Mouse (Mus musculus) intestine, embryonic 15.5 days (tissue): ENCODE measurements around the gene Foxd3. TPM values are rescaled to one million over a fixed set of nuclear protein-coding genes. Genes with fewer than 3 reads are reported as not detected.
A peak's percentile ranks its signal among the peaks of the same experiment; 100 is the strongest.

ENCODE experiments used
- ATAC-seq: fragments of 200-750 bp; cut with Nextera tagmentation; 2 replicates; pipeline ENCODE4 v1.8.0; 2017; ENCODE audit warnings: moderate TSS enrichment, moderate library complexity
- H3K27ac ChIP-seq: fragments of 300-500 bp; sonication (generic); 2 replicates; pipeline ENCODE4 v1.5.1; 2015; ENCODE audit warnings: mild to moderate bottlenecking, inconsistent platforms
- H3K27me3 ChIP-seq: fragments of 300-500 bp; sonication (generic); replicated peaks from 2 replicates; pipeline ENCODE4 v1.6.1; 2015; ENCODE audit warnings: inconsistent platforms
- H3K36me3 ChIP-seq: fragments of 300-500 bp; sonication (generic); 2 replicates; pipeline ENCODE4 v1.6.1; 2015; ENCODE audit warnings: inconsistent platforms
- H3K4me1 ChIP-seq: fragments of 300-500 bp; sonication (generic); replicated peaks from 2 replicates; pipeline ENCODE4 v1.6.1; 2015; ENCODE audit warnings: inconsistent platforms
- H3K4me2 ChIP-seq: fragments of 300-500 bp; sonication (generic); replicated peaks from 2 replicates; pipeline ENCODE4 v1.6.1; 2015; ENCODE audit warnings: mild to moderate bottlenecking, inconsistent platforms
- H3K4me3 ChIP-seq: fragments of 300-500 bp; sonication (generic); replicated peaks from 2 replicates; pipeline ENCODE4 v1.5.1; 2015; ENCODE audit warnings: inconsistent platforms
- H3K9ac ChIP-seq: fragments of 300-500 bp; sonication (generic); 2 replicates; pipeline ENCODE4 v1.6.1; 2015; ENCODE audit warnings: inconsistent platforms
- H3K9me3 ChIP-seq: fragments of 300-500 bp; sonication (generic); 2 replicates; pipeline ENCODE4 v1.6.1; 2016; ENCODE audit warnings: inconsistent platforms
- WGBS: fragments of 180-500 bp; shearing (Covaris S2); methylation state at CpG from one replicate; pipeline ENCODE4 v1.1.7; 2015; 5-methylcytosine and 5-hydroxymethylcytosine counted together
- polyA plus RNA-seq: library from polyadenylated mRNA; unstranded; fragments of >200 nt; fragmentation: Nextera tagmentation; extraction: Ambion mirVana; gene quantifications from 2 replicates; pipeline ENCODE4 v1.2.1, GENCODE M21; 2015

The Foxd3 gene
- polyA plus RNA-seq, 1 experiment from 2014 or later: 1.3 TPM

DNA sequence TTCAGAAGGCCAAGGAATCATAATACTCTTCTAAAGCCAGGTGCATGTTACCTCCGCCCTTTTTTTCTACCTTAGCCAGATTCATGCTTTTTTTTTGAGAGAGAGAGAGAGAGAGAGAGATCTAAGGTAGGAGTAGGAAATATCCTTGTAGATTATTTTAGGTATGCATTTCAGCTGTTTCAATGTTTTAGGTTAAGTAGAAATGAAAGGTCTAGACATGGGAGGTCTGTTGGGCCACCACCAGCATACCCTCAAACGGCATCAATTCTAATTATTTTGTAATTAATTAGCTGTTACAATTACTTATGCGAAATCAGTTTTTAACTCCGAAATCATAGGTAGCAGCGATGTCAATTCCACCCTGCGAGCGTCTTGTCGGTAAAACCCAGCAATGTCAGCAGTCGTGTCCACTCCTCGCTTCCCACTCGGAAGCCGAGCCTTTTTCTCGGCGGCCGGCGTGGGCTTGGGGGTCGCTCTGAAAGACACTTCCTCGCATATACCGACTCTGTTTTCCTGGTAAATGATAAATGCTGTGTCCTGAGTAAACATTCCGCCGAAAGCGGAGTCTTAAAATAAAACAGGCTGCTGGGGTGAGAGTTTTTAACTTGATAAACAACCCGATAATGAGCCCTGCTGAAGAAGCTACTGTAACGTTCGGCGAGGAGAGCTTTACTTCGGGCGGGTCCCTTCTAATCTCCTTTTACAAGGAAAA is 3.4 kb downstream of the Foxd3 start:
- no peak for ATAC-seq
- Histone ChIP-seq H3K27me3 (peaks cover 75% of the 10 kb centered on the region), H3K4me1 (peaks cover 25% of the 10 kb centered on the region), H3K9me3 (no peaks in the 10 kb centered on the region), H3K4me2 (0 out of 2 replicates have a peak overlapping the region, but pooled peaks have one; percentile 3), H3K27ac (no peak overlapping the region), H3K9ac (no peak overlapping the region), H3K4me3 (no peak overlapping the region), H3K36me3 (no peaks in the 10 kb centered on the region)
- WGBS: 2% methylated on average over 28 of the region's 28 CpGs

DNA sequence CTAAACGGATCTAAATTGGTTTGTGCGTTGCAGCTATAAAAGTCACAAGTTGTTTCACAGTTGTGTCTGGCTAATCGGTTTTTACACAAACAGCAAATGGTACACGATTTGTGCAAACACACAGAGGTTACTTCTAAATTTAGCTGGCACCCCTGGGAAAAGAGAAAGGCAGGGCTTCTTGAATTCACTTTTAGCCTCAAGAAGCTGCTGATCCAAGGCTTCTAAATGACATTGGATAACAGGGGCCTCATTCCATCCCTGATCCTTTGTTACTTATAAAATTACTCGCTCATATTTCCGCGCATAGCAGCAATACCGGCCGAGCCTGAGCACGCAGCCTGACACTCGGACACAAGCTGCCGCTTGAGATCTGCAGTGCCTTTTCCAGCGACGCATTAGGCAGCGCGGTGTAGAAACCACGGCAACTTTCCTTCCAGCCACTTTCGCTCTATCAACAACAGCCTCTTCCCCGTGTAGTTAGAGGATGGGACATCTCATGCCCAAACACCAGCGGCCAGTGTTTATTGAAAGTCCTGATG is 4.0 kb downstream of the Foxd3 start:
- WGBS: under 1% methylated on average over 20 of the region's 20 CpGs
- no peak overlapping the region for H3K4me3 ChIP-seq
- H3K27ac ChIP-seq: no peak overlapping the region
- no peak for ATAC-seq
- no peaks in the 10 kb centered on the region for H3K36me3 ChIP-seq
- no peak overlapping the region for H3K9ac ChIP-seq
- no peaks in the 10 kb centered on the region for H3K9me3 ChIP-seq
- peaks cover 25% of the 10 kb centered on the region for H3K4me1 ChIP-seq
- peaks cover 76% of the 10 kb centered on the region for H3K27me3 ChIP-seq
- H3K4me2 ChIP-seq: 0 out of 2 replicates have a peak overlapping the region, but pooled peaks have one; percentile 3

DNA sequence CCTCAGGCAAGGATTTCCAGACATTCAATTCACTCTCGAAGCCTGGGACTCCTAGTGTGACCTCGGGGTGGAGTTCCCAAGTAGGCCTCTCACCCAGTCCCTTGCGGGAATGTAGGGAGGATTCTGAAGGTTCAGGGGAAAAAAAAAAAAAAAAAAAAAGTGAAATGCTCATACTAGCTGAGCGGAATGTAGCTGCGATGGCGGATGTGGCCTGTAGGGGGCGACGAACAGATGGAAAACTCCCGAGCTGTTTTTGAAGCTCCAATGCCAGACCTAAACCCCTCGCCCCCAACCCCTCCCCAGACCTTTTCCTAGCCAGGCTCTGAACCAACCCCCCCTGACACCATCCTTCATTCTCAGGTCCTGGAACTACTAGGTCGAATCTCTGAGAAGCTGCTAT is 4.9 kb downstream of the Foxd3 start:
- Histone ChIP-seq H3K4me3 (no peak overlapping the region), H3K4me2 (no peak overlapping the region; the same call in 1 of the 2 replicates), H3K4me1 (peaks cover 21% of the 10 kb centered on the region), H3K9me3 (no peaks in the 10 kb centered on the region), H3K36me3 (no peaks in the 10 kb centered on the region), H3K27me3 (peaks cover 73% of the 10 kb centered on the region), H3K9ac (no peak overlapping the region), H3K27ac (no peak overlapping the region)
- 0% methylated on average over 11 of the region's 11 CpGs for WGBS
- peak; percentile 18; the same call in 1 of the 2 replicates for ATAC-seq

DNA sequence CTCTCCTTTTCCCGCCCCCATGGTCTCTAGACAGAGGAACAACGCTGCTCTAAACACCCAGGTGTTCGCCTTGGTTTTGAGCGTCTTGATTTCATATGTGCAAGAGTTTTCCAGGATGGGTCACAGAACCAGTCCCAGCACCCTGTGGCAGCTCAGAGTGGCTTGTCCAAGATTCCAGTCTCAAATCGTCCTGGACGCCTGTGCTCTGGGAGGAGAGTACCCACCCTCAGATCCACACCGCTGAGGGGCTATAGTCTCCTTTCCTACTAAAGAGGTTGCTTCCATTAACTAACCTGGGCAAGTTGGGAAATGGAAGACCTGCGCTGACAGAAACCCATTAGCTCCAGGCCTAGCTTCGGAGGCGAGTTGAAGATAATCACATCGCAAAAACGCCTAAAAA is 5.9 kb downstream of the Foxd3 start:
- Histone ChIP-seq H3K9me3 (no peaks in the 10 kb centered on the region), H3K36me3 (no peaks in the 10 kb centered on the region), H3K4me1 (peaks cover 12% of the 10 kb centered on the region), H3K9ac (no peak overlapping the region), H3K27ac (no peak overlapping the region), H3K4me3 (no peak overlapping the region), H3K27me3 (peaks cover 63% of the 10 kb centered on the region), H3K4me2 (no peak overlapping the region)
- 6% methylated on average over 12 of the region's 12 CpGs for WGBS
- ATAC-seq: no peak

DNA sequence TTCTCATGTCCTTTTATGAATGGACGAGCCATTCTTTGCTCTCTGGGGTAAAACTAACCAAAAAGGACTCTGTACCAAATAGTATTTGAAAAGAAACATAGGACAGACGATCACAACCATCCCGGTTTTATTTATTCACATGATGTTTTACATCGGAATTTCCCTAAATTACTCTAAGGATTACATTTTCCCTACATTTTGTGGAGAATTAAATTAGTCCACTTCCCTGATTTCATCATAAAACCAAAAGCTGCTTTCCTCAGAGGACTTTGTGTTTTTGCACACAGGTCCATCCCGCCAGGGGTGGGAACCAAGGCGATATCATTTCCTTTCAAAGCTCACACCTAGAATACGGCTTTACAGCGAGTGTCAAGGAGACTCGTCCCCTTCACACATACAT is 6.3 kb downstream of the Foxd3 start:
- H3K4me1 ChIP-seq: peaks cover 9% of the 10 kb centered on the region
- no peak overlapping the region for H3K4me3 ChIP-seq
- H3K36me3 ChIP-seq: no peaks in the 10 kb centered on the region
- H3K27ac ChIP-seq: no peak overlapping the region
- no peak overlapping the region for H3K4me2 ChIP-seq
- ATAC-seq: no peak
- 15% methylated on average over 9 of the region's 9 CpGs for WGBS
- no peaks in the 10 kb centered on the region for H3K9me3 ChIP-seq
- H3K9ac ChIP-seq: no peak overlapping the region
- peaks cover 58% of the 10 kb centered on the region for H3K27me3 ChIP-seq

DNA sequence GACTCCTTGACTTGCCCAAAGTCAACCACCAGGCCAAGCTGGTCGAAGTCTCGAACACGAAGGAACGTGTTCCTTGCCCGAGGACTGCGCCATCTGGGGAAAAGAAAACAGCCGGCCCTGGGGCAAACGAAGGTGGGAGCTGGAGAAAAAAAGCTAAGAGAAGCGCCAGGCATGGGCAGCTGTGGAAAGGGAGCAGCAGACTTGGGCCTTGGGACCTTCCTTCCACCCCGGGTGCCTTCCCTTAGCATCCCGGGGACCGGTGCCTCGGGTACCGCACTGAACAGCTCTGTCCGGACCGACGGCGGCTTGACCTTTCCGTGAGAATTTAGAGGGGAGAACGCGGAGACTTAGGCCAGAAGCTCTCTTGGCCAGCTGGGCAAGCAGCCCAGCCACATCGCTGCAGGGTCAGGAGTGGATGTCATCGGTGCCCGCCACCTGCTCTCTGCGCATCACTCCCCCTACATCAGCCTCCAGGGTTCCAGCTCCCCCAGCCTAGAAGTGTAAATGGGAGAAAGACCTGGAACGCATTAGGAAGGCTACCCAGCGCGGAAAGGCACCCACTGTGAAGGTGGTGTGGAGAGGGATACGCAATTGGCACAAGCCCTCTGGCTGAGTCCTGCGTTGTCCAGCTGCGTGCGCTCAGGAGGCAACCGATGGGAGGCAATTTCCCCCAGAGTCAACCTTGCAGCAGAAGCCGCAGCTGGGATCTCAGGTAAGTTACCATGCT is 6.9 kb downstream of the Foxd3 start:
- H3K4me1 ChIP-seq: peaks cover 3% of the 10 kb centered on the region
- H3K27ac ChIP-seq: no peak overlapping the region
- no peak overlapping the region for H3K4me2 ChIP-seq
- H3K9ac ChIP-seq: no peak overlapping the region
- peaks cover 53% of the 10 kb centered on the region for H3K27me3 ChIP-seq
- no peak overlapping the region for H3K4me3 ChIP-seq
- ATAC-seq: no peak
- no peaks in the 10 kb centered on the region for H3K9me3 ChIP-seq
- H3K36me3 ChIP-seq: no peaks in the 10 kb centered on the region
- 5% methylated on average over 34 of the region's 34 CpGs for WGBS

DNA sequence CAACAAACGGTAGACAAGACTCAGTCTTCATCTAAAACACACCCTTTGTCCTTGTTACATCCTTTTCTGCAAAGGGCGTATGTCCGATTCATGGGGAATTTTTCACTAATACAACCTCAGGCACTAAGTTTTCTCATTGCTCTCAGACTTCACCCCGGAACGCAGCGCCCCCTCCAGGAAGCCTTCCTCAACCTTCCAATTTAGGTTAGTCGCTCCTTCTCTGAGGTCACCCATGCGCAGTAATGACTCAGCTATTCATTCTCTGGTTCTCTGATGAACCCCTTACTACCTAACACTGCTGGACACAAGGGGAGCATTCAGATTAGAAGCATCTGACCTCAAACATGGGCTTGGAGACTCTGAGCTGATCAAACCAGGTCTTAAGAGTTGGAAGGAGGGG is 7.6 kb downstream of the Foxd3 start:
- Histone ChIP-seq H3K27me3 (peaks cover 51% of the 10 kb centered on the region), H3K9me3 (no peaks in the 10 kb centered on the region), H3K36me3 (no peaks in the 10 kb centered on the region), H3K27ac (no peak overlapping the region), H3K4me2 (no peak overlapping the region), H3K9ac (no peak overlapping the region), H3K4me3 (no peak overlapping the region), H3K4me1 (peaks cover 3% of the 10 kb centered on the region; the same call in 1 of the 2 replicates)
- no peak for ATAC-seq
- WGBS: 18% methylated on average over 8 of the region's 8 CpGs

DNA sequence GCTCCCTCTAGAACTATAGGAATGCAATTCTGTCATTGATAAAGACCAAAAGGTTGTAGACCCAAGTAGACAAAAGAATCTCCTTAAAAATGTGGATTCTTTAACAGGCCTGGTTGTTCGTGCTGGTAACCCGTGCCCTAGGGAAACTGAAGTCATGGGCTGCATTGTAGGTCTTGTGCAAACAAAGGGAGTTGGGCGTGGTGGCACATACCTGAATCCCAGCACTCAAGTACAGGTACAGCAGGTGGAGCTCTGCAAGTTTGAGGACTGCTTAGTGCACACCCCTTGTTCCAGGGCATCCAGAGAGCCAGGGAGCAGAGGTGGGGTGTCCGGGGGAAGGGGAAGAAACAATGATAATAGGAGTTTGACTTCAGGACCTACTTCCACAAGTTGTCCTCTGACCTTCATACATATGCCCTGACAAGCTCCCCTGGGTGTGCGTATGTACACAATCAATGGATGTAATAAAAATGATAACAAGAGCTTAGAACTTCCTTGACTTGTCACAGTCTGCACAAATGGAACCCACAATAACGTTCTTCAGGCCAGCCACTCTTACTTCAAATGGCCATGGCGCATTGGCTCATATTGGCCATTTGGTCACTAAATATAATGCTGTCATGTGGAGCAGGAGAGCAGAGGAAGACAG is 14.2 kb downstream of the Foxd3 start:
- Histone ChIP-seq H3K9ac (no peak overlapping the region), H3K27me3 (no peaks in the 10 kb centered on the region), H3K4me2 (no peak overlapping the region), H3K4me1 (no peaks in the 10 kb centered on the region), H3K36me3 (no peaks in the 10 kb centered on the region), H3K27ac (no peak overlapping the region), H3K4me3 (no peak overlapping the region), H3K9me3 (no peaks in the 10 kb centered on the region)
- WGBS: 66% methylated on average over 7 of the region's 7 CpGs
- peak; percentile 78 for ATAC-seq

DNA sequence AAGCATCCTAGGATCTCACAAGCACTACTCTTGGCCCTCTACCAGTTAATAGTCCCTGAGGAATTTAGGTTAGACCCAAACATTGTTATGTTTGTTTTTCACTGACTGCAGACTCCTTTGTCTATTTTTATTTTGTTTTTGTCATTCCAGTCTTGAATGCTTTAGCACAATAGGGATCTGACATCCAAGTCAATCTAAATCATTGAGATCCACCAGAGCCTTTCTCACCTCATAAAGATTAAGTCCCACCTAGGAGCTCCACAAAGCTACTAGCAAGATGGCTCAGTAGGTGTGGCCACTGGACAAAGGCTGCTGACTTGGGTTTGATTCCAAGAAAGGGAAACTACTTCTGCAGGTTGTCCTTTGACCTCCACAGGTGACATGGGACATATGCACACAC is 19.1 kb downstream of the Foxd3 start:
- no peak overlapping the region for H3K4me2 ChIP-seq
- no peak for ATAC-seq

DNA sequence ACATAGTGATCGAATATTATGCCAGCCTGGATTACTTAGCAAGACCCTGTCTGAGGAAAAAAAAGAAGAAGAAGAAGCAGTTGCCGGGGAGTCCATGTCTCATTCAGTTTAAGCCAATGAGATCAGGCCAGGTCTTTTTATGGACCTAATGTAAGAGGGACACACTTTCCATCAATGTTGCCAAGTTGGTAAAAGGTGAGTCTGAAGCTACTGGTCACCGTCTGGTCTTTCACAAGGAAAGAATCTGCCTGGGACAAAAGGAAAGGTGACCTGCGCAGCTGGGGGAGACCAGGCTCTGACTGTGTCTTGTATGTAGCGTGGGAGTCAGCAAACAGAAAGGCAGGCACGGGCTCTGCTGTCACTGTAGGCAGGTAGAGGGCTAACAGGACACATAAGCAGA is 27.8 kb downstream of the Foxd3 start:
- H3K4me2 ChIP-seq: no peak overlapping the region
- H3K27ac ChIP-seq: no peak overlapping the region
- ATAC-seq: no peak
- no peaks in the 10 kb centered on the region for H3K4me1 ChIP-seq
- 79% methylated on average over 6 of the region's 6 CpGs for WGBS
- no peak overlapping the region for H3K4me3 ChIP-seq
- H3K36me3 ChIP-seq: no peaks in the 10 kb centered on the region
- no peaks in the 10 kb centered on the region for H3K27me3 ChIP-seq
- H3K9me3 ChIP-seq: no peaks in the 10 kb centered on the region
- H3K9ac ChIP-seq: no peak overlapping the region

More for the DNA sequence above, 19.1 kb downstream of the Foxd3 start:
- Histone ChIP-seq H3K4me1 (no peaks in the 10 kb centered on the region), H3K27ac (no peak overlapping the region), H3K9me3 (no peaks in the 10 kb centered on the region), H3K9ac (no peak overlapping the region), H3K4me3 (no peak overlapping the region), H3K27me3 (no peaks in the 10 kb centered on the region), H3K36me3 (no peaks in the 10 kb centered on the region)

DNA sequence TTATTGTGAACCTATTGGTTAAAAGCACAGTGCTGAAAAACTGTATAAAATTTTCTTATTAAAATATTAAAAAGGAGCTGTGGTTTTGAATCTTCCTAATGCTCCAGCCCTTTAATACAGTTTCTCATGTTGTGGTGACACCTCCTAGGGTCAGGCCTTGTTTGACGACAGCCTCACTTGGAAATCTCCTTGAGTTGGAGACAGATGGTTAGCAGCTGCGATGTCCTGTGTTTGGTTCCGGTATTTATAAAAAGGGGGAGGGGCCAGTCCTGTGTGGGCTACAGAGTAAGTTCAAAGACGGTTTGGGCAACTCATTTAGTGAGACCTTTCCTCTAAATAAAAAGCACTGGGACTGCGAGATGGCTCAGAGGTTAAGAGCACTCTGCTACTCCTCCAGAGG is 30.2 kb downstream of the Foxd3 start:
- no peaks in the 10 kb centered on the region for H3K4me1 ChIP-seq
- no peak overlapping the region for H3K9ac ChIP-seq
- no peak overlapping the region for H3K27ac ChIP-seq
- H3K36me3 ChIP-seq: no peaks in the 10 kb centered on the region
- H3K27me3 ChIP-seq: no peaks in the 10 kb centered on the region
- 53% methylated on average over 5 of the region's 5 CpGs for WGBS
- ATAC-seq: no peak
- H3K4me3 ChIP-seq: no peak overlapping the region
- H3K4me2 ChIP-seq: no peak overlapping the region
- H3K9me3 ChIP-seq: no peaks in the 10 kb centered on the region
